16 mouse cellular contexts compared by ENCODE assay signal in genomic region chr11:68176550-68176949, GRCm38 (mm10).
DNase-seq lines count a peak whose midpoint lies in the region; ATAC-seq and TF ChIP-seq lines count a peak whose summit lies in the region.
"Had no signal": no experiment of that assay in that cellular context is flagged by ENCODE, and none has a peak within 500 bp of the region (broad histone marks: within the 10 kb centered on the region; RNA-seq: fewer than 3 reads in every experiment).

No protein-coding gene starts in this region.

- TF ChIP-seq CTCF in lung, postnatal 0 days (IDR thresholded peaks at IDR 0.05) = no peak

- H3K4me1 ChIP-seq in lung, postnatal 0 days (ENCODE audit: insufficient read depth, low read depth, low read length) = peaks cover 4% of the 10 kb centered on the region; the same call in 1 of the 2 replicates
- peaks cover 4% of the 10 kb centered on the region; the same call in 1 of the 2 replicates for H3K4me1 ChIP-seq in intestine, embryonic 15.5 days (replicated peaks)
- peaks cover 11% of the 10 kb centered on the region for H3K4me1 ChIP-seq in stomach, embryonic 16.5 days (ENCODE audit: control insufficient read depth, insufficient read depth, low read length)
- peaks cover 17% of the 10 kb centered on the region for H3K4me1 ChIP-seq in forebrain, embryonic 10.5 days
- H3K4me1 ChIP-seq in forebrain, embryonic 15.5 days = no peaks in the 10 kb centered on the region

- no peak for TF ChIP-seq EP300 in lung, postnatal 0 days (IDR thresholded peaks at IDR 0.05)

- no peaks in the 10 kb centered on the region for H3K27me3 ChIP-seq in lung, postnatal 0 days (replicated peaks; ENCODE audit: insufficient read depth, low read length)
- no peaks in the 10 kb centered on the region for H3K27me3 ChIP-seq in intestine, embryonic 15.5 days (replicated peaks)
- no peaks in the 10 kb centered on the region for H3K27me3 ChIP-seq in stomach, embryonic 16.5 days (ENCODE audit: control insufficient read depth, insufficient read depth, low read length)
- no peaks in the 10 kb centered on the region for H3K27me3 ChIP-seq in forebrain, embryonic 10.5 days (ENCODE audit: poor library complexity, severe bottlenecking)
- H3K27me3 ChIP-seq in forebrain, embryonic 15.5 days = no peaks in the 10 kb centered on the region
- H3K27me3 ChIP-seq: embryonic facial prominence, embryonic 13.5 days; heart, embryonic 15.5 days; megakaryocyte, embryonic 14.5 days had no signal

- H3K9me3 ChIP-seq in lung, postnatal 0 days (ENCODE audit: low read length) = no peaks in the 10 kb centered on the region
- H3K9me3 ChIP-seq in intestine, embryonic 15.5 days = no peaks in the 10 kb centered on the region
- H3K9me3 ChIP-seq in stomach, embryonic 16.5 days (replicated peaks; ENCODE audit: control insufficient read depth, low read length) = no peaks in the 10 kb centered on the region
- H3K9me3 ChIP-seq in forebrain, embryonic 10.5 days = no peaks in the 10 kb centered on the region
- H3K9me3 ChIP-seq in forebrain, embryonic 15.5 days = no peaks in the 10 kb centered on the region
- H3K9me3 ChIP-seq: embryonic facial prominence, embryonic 13.5 days; heart, embryonic 15.5 days; megakaryocyte, embryonic 14.5 days had no signal

- H3K27ac ChIP-seq in lung, postnatal 0 days (ENCODE audit: low read length) = no peak overlapping the region
- no peak overlapping the region for H3K27ac ChIP-seq in intestine, embryonic 15.5 days
- H3K27ac ChIP-seq in stomach, embryonic 16.5 days (ENCODE audit: low read length) = peak overlapping the region; percentile 16; the same call in 1 of the 2 replicates
- no peak overlapping the region for H3K27ac ChIP-seq in forebrain, embryonic 10.5 days
- no peak overlapping the region for H3K27ac ChIP-seq in forebrain, embryonic 15.5 days (replicated peaks)
- H3K27ac ChIP-seq: embryonic facial prominence, embryonic 13.5 days; heart, embryonic 15.5 days; liver, embryonic 14.5 days had no signal

- H3K36me3 ChIP-seq in lung, postnatal 0 days (ENCODE audit: insufficient read depth, low read length) = no peaks in the 10 kb centered on the region
- no peaks in the 10 kb centered on the region for H3K36me3 ChIP-seq in intestine, embryonic 15.5 days
- H3K36me3 ChIP-seq in stomach, embryonic 16.5 days (ENCODE audit: control insufficient read depth, insufficient read depth, low read length) = no peaks in the 10 kb centered on the region
- no peaks in the 10 kb centered on the region for H3K36me3 ChIP-seq in forebrain, embryonic 10.5 days (replicated peaks)
- H3K36me3 ChIP-seq in forebrain, embryonic 15.5 days = no peaks in the 10 kb centered on the region
- H3K36me3 ChIP-seq: embryonic facial prominence, embryonic 13.5 days; heart, embryonic 15.5 days had no signal

- peak; percentile 38 for ATAC-seq in lung, postnatal 0 days
- ATAC-seq in intestine, embryonic 15.5 days = peak; percentile 56; the same call in 1 of the 2 replicates
- peak; percentile 63; the same call in 1 of the 2 replicates for ATAC-seq in stomach, embryonic 16.5 days (ENCODE audit: insufficient read depth, low FRiP score)
- ATAC-seq in forebrain, embryonic 15.5 days (replicated peaks) = no peak
- ATAC-seq: forebrain, embryonic 16.5 days had no signal

- H3K9ac ChIP-seq in lung, postnatal 0 days (replicated peaks; ENCODE audit: low read depth) = no peak overlapping the region
- no peak overlapping the region for H3K9ac ChIP-seq in intestine, embryonic 15.5 days
- no peak overlapping the region for H3K9ac ChIP-seq in stomach, embryonic 16.5 days (ENCODE audit: low read length)
- no peak overlapping the region for H3K9ac ChIP-seq in forebrain, embryonic 15.5 days (replicated peaks)
- H3K9ac ChIP-seq: embryonic facial prominence, embryonic 13.5 days; heart, embryonic 15.5 days; liver, embryonic 14.5 days had no signal

- 36% methylated on average over 4 of the region's 4 CpGs for WGBS in lung, postnatal 0 days
- 51% methylated on average over 4 of the region's 4 CpGs for WGBS in intestine, embryonic 15.5 days
- 53% methylated on average over 4 of the region's 4 CpGs for WGBS in stomach, embryonic 16.5 days
- WGBS in forebrain, embryonic 10.5 days = 84% methylated on average over 4 of the region's 4 CpGs
- 80% methylated on average over 4 of the region's 4 CpGs for WGBS in forebrain, embryonic 15.5 days

- no peak overlapping the region for H3K4me3 ChIP-seq in lung, postnatal 0 days (ENCODE audit: low read depth, low read length)
- H3K4me3 ChIP-seq in intestine, embryonic 15.5 days (replicated peaks) = no peak overlapping the region
- H3K4me3 ChIP-seq in stomach, embryonic 16.5 days (replicated peaks; ENCODE audit: low read length) = no peak overlapping the region
- H3K4me3 ChIP-seq in forebrain, embryonic 10.5 days = no peak overlapping the region
- no peak overlapping the region for H3K4me3 ChIP-seq in forebrain, embryonic 15.5 days
- H3K4me3 ChIP-seq: embryonic facial prominence, embryonic 13.5 days; heart, embryonic 15.5 days; megakaryocyte, embryonic 14.5 days had no signal

- no peak overlapping the region for H3K4me2 ChIP-seq in lung, postnatal 0 days (replicated peaks; ENCODE audit: low read depth, low read length)
- H3K4me2 ChIP-seq in intestine, embryonic 15.5 days (replicated peaks) = no peak overlapping the region
- H3K4me2 ChIP-seq in stomach, embryonic 16.5 days (ENCODE audit: low read depth, low read length) = no peak overlapping the region
- no peak overlapping the region for H3K4me2 ChIP-seq in forebrain, embryonic 15.5 days (replicated peaks)
- H3K4me2 ChIP-seq: embryonic facial prominence, embryonic 13.5 days; heart, embryonic 15.5 days had no signal

- peak; percentile 73 for DNase-seq in lung, postnatal 0 days (ENCODE audit: low spot score)
- no peak for DNase-seq in lung, postnatal 36 days
- DNase-seq in NIH3T3 (ENCODE audit: low read depth) = peak; percentile 61
- DNase-seq in neural tube, embryonic 10.5 days (ENCODE audit: extremely low spot score, low spot score) = no peak
- DNase-seq in forebrain, embryonic 10.5 days (ENCODE audit: extremely low spot score, low spot score) = no peak
- DNase-seq: adrenal gland, postnatal 10 days; gastrocnemius, postnatal 25 days; thymus, postnatal 14 days had no signal

Comparison
In these comparisons a context has a peak if more than half of its experiments do, and no peak if none do; other contexts are left out.
1. DNase-seq: peak in lung, postnatal 0 days (single experiment) and NIH3T3 (single experiment); none in lung, postnatal 36 days (single experiment), neural tube, embryonic 10.5 days (single experiment) and forebrain, embryonic 10.5 days (single experiment).